Mouse (Mus musculus): ENCODE measurements at regions not wholly inside any gene's neighbourhood (a gene's known extent, or its start where the extent isn't known, plus 50 kb on each side); places are given as distances from the start of the nearest gene placed in this dataset.

DNA sequence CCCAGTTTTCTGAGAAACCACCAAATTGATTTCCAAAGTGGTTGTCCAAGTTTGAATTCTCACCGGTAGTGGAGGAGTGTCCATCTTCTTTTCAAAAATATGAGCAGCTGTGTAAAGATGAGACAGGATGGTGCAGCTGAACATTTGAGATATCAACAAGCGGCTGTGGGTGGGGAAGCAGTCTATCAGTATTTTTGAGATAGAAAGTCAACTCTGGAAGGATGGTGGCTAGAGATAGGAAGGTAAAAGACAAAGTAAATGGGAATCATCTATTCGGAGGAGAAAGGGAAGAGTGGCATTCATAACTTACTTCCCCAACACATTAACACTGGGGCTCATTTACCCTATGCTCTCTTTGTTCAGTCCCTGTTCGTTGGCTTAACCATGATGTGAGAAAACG lies 146.9 kb upstream of the Gmnc start:
- Histone ChIP-seq H3K27ac (no peak overlapping the region), H3K36me3 (replicated peaks) (no peaks in the 10 kb centered on the region), H3K4me3 (replicated peaks) (no peak overlapping the region), H3K4me1 (no peaks in the 10 kb centered on the region), H3K4me2 (no peak overlapping the region), H3K9me3 (no peaks in the 10 kb centered on the region), H3K9ac (no peak overlapping the region), H3K27me3 (no peaks in the 10 kb centered on the region)
- ATAC-seq (ENCODE audit: low FRiP score) = no peak
- 81% methylated on average over 5 of the region's 5 CpGs for WGBS

DNA sequence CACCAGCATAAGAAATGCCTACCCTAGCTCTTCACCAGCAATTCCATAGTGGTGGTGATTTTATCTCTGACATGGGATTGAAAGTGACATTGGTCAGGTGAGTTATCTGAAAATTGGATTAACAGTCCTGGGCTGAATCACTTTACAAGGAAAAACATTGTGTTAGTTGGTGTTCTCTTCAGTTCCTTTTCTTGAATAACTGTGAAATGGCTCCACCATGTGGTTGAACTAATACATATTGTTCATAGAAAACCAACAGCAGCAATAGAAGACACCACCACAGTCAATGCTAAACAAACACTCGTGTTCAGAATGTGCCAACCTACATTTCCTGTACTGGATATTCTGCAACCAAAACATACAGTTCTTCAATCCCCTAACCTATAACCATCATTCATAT lies 147.5 kb upstream of the Gmnc start:
- H3K27me3 ChIP-seq = no peaks in the 10 kb centered on the region
- H3K9ac ChIP-seq = no peak overlapping the region
- 22% methylated on average over 1 of the region's 1 CpGs for WGBS
- H3K9me3 ChIP-seq = no peaks in the 10 kb centered on the region
- H3K4me1 ChIP-seq = no peaks in the 10 kb centered on the region
- H3K4me3 ChIP-seq (replicated peaks) = no peak overlapping the region
- ATAC-seq (ENCODE audit: low FRiP score) = 0 out of 2 replicates have a peak, but pooled peaks have one; percentile 36
- H3K36me3 ChIP-seq (replicated peaks) = no peaks in the 10 kb centered on the region
- no peak overlapping the region for H3K4me2 ChIP-seq
- H3K27ac ChIP-seq = no peak overlapping the region

DNA sequence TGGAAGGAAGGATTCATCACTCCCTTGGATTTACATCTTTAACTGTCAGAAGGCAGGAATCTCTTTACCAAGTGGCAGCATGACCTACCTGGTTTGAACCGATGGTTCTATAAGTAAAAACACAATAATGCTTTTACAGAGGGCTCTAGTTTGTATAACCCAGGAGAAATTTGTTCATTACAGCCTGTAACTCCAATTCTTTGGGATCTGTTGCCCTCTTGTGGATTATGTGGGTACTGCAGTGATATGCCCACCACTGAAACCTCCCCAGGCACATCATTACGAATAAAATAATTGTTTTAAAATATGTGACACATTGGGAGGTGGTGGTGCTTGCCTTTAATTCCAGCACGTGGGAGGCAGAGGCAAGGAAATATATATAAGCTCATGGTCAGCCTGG lies 148.6 kb upstream of the Gmnc start:
- H3K4me2 ChIP-seq = no peak overlapping the region
- no peaks in the 10 kb centered on the region for H3K27me3 ChIP-seq
- WGBS = 16% methylated on average over 3 of the region's 3 CpGs
- H3K36me3 ChIP-seq (replicated peaks) = no peaks in the 10 kb centered on the region
- H3K27ac ChIP-seq = no peak overlapping the region
- H3K9me3 ChIP-seq = no peaks in the 10 kb centered on the region
- H3K9ac ChIP-seq = no peak overlapping the region
- H3K4me1 ChIP-seq = no peaks in the 10 kb centered on the region
- peak; percentile 64; the same call in 1 of the 2 replicates for ATAC-seq (ENCODE audit: low FRiP score)
- no peak overlapping the region for H3K4me3 ChIP-seq (replicated peaks)

DNA sequence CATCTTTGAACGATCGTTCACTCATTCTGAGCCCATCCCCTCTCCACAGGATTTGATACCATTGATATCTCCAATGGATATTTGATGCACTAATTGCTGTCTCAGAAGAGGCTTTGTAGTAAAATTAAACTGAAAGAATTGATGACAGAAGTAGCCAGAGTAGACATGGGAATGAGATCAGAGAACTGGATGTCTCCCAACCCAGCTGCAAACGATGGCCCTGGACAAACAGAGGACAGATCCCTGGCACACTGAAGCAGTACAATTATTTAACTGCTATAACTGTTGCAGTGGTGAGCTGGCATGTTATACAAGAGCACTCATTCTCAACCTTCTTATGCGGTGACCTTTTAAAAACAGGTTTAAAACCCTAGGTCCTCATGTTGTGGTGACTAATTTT lies 151.5 kb upstream of the Ostn start:
- no peak overlapping the region for H3K4me2 ChIP-seq
- no peaks in the 10 kb centered on the region for H3K36me3 ChIP-seq (replicated peaks)
- no peaks in the 10 kb centered on the region for H3K27me3 ChIP-seq
- H3K4me3 ChIP-seq (replicated peaks) = no peak overlapping the region
- H3K9ac ChIP-seq = no peak overlapping the region
- WGBS = 88% methylated on average over 4 of the region's 4 CpGs
- no peaks in the 10 kb centered on the region for H3K4me1 ChIP-seq
- H3K9me3 ChIP-seq = no peaks in the 10 kb centered on the region
- no peak overlapping the region for H3K27ac ChIP-seq
- ATAC-seq (ENCODE audit: low FRiP score) = no peak

GRCm38 (mm10) chr16:27195650-27196049 lies 111.6 kb upstream of the Ostn start:
- H3K4me3 ChIP-seq (replicated peaks) = no peak overlapping the region
- no peak overlapping the region for H3K4me2 ChIP-seq
- H3K36me3 ChIP-seq (replicated peaks) = no peaks in the 10 kb centered on the region
- no peak overlapping the region for H3K9ac ChIP-seq
- ATAC-seq (ENCODE audit: low FRiP score) = no peak
- no peaks in the 10 kb centered on the region for H3K27me3 ChIP-seq
- no peaks in the 10 kb centered on the region for H3K4me1 ChIP-seq
- H3K27ac ChIP-seq = no peak overlapping the region
- no peaks in the 10 kb centered on the region for H3K9me3 ChIP-seq
- 80% methylated on average over 2 of the region's 2 CpGs for WGBS

All from forebrain, embryonic 12.5 days (tissue).